Mouse (Mus musculus): ENCODE data around the gene Inppl1.

GRCm38 (mm10) chr7:101866491-101867265 lies 28.6 kb upstream of the Inppl1 start:
- no peak for TF ChIP-seq CTCF (IDR thresholded peaks at IDR 0.05; ENCODE audit: low read depth)
- no peak for TF ChIP-seq EP300 (optimal IDR thresholded peaks at IDR 0.05)

Measured in stomach, postnatal 0 days (tissue).